Mouse (Mus musculus) hindbrain, postnatal 0 days (tissue): ENCODE data around the gene Gng12. TPM values are rescaled to one million over a fixed set of nuclear protein-coding genes. Genes with fewer than 3 reads are reported as not detected.

Source experiments
- ATAC-seq: fragments of 200-750 bp; cut with Nextera tagmentation; 2 replicates; pipeline ENCODE4 v1.8.0; 2017; ENCODE audit warnings: mild to moderate bottlenecking, moderate TSS enrichment, moderate library complexity
- DNase-seq: peaks from one replicate; pipeline ENCODE4 v3.0.0-alpha.2; 2015; ENCODE audit warnings: low spot score
- H3K27ac ChIP-seq: fragments of 300-500 bp; sonication (generic); 2 replicates; pipeline ENCODE4 v1.5.1; 2014; ENCODE audit warnings: mild to moderate bottlenecking
- H3K27me3 ChIP-seq: fragments of 300-500 bp; sonication (generic); 2 replicates; pipeline ENCODE4 v1.6.1; 2014; ENCODE audit warnings: low read length, mixed read lengths; ENCODE audit not compliant: insufficient read depth
- H3K36me3 ChIP-seq: fragments of 300-500 bp; sonication (generic); 2 replicates; pipeline ENCODE4 v1.6.1; 2014; ENCODE audit warnings: low read length, mixed read lengths; ENCODE audit not compliant: insufficient read depth
- H3K4me1 ChIP-seq: fragments of 300-500 bp; sonication (generic); 2 replicates; pipeline ENCODE4 v1.6.1; 2014; ENCODE audit warnings: antibody characterized with exemption, low read length, mixed read lengths; ENCODE audit not compliant: insufficient read depth
- H3K4me2 ChIP-seq: fragments of 300-500 bp; sonication (generic); 2 replicates; pipeline ENCODE4 v1.6.1; 2014; ENCODE audit warnings: low read depth, mild to moderate bottlenecking, low read length, moderate library complexity, mixed read lengths
- H3K4me3 ChIP-seq: fragments of 300-500 bp; sonication (generic); 2 replicates; pipeline ENCODE4 v1.5.1; 2014; ENCODE audit warnings: low read length
- H3K9ac ChIP-seq: fragments of 300-500 bp; sonication (generic); replicated peaks from 2 replicates; pipeline ENCODE4 v1.6.1; 2014; ENCODE audit warnings: mild to moderate bottlenecking, low read length, moderate library complexity, mixed read lengths
- H3K9me3 ChIP-seq: fragments of 300-500 bp; sonication (generic); 2 replicates; pipeline ENCODE4 v1.6.1; 2016; ENCODE audit warnings: low read length, mixed read lengths
- CTCF ChIP-seq: IDR thresholded peaks from 2 replicates; pipeline ENCODE4 v1.5.1; 2016; ENCODE audit warnings: antibody characterized with exemption, control low read depth, low read depth
- WGBS: fragments of 180-500 bp; shearing (Covaris S2); extraction: QIAGEN DNeasy Blood & Tissue Kit; methylation state at CpG from one replicate; pipeline ENCODE4 v1.1.7; 2014; 5-methylcytosine and 5-hydroxymethylcytosine counted together
- polyA plus RNA-seq: library from polyadenylated mRNA; unstranded; fragments of >200 nt; fragmentation: Nextera tagmentation; extraction: Ambion mirVana; gene quantifications from 2 replicates; pipeline ENCODE4 v1.2.1, GENCODE M21; 2015
- total RNA-seq: library from RNA; depleted of rRNA; stranded (reverse); fragments of >200 nt; gene quantifications from 2 replicates; pipeline ENCODE4 v1.2.3, GENCODE M21; 2014

Gng12 gene
- total and polyA plus RNA-seq, 2 experiments from 2014 or later = 43.5 to 91.4 TPM

- ATAC-seq (no peak), DNase-seq (no peak)
- no peaks in the 10 kb centered on the region for H3K27me3 ChIP-seq
- no peaks in the 10 kb centered on the region for H3K9me3 ChIP-seq
- H3K4me1 ChIP-seq = peaks cover 4% of the 10 kb centered on the region
- H3K36me3 ChIP-seq = no peaks in the 10 kb centered on the region
- no peak for TF ChIP-seq CTCF
- no peak overlapping the region for H3K27ac ChIP-seq
- no peak overlapping the region for H3K4me2 ChIP-seq
- H3K4me3 ChIP-seq = no peak overlapping the region
- 29% methylated on average over 6 of the region's 6 CpGs for WGBS
- no peak overlapping the region for H3K9ac ChIP-seq
These were observed 47.4 kb downstream of the Gng12 start for GRCm38 (mm10) chr6:66943367-66944189.

- H3K4me1 ChIP-seq = peaks cover 4% of the 10 kb centered on the region
- no peak overlapping the region for H3K4me2 ChIP-seq
- H3K36me3 ChIP-seq = no peaks in the 10 kb centered on the region
- 84% methylated on average over 12 of the region's 12 CpGs for WGBS
- no peak overlapping the region for H3K4me3 ChIP-seq
- H3K9me3 ChIP-seq = no peaks in the 10 kb centered on the region
- no peak for DNase-seq
- ATAC-seq = no peak
- H3K27ac ChIP-seq = no peak overlapping the region
- H3K9ac ChIP-seq = no peak overlapping the region
- no peak for TF ChIP-seq CTCF
- H3K27me3 ChIP-seq = no peaks in the 10 kb centered on the region
These were observed 48.2 kb downstream of the Gng12 start for GRCm38 (mm10) chr6:66944190-66945003.

- H3K9me3 ChIP-seq = no peaks in the 10 kb centered on the region
- H3K9ac ChIP-seq = no peak overlapping the region
- H3K27me3 ChIP-seq = no peaks in the 10 kb centered on the region
- DNase-seq = no peak
- no peak overlapping the region for H3K27ac ChIP-seq
- H3K36me3 ChIP-seq = no peaks in the 10 kb centered on the region
- no peak for TF ChIP-seq CTCF
- H3K4me3 ChIP-seq = no peak overlapping the region
- WGBS = 70% methylated on average over 5 of the region's 5 CpGs
- ATAC-seq = no peak
- H3K4me2 ChIP-seq = no peak overlapping the region
- H3K4me1 ChIP-seq = no peaks in the 10 kb centered on the region; the same call in 1 of the 2 replicates
These were observed 48.8 kb downstream of the Gng12 start for GRCm38 (mm10) chr6:66945004-66945356.

GRCm38 (mm10) chr6:66948111-66948510 lies 51.9 kb downstream of the Gng12 start:
- no peak overlapping the region for H3K4me3 ChIP-seq
- no peaks in the 10 kb centered on the region for H3K36me3 ChIP-seq
- 92% methylated on average over 3 of the region's 3 CpGs for WGBS
- no peak overlapping the region for H3K27ac ChIP-seq
- TF ChIP-seq CTCF = no peak
- no peak for ATAC-seq
- H3K27me3 ChIP-seq = no peaks in the 10 kb centered on the region
- H3K9me3 ChIP-seq = no peaks in the 10 kb centered on the region
- no peak overlapping the region for H3K9ac ChIP-seq
- no peak overlapping the region for H3K4me2 ChIP-seq
- DNase-seq = no peak
- no peaks in the 10 kb centered on the region; the same call in 1 of the 2 replicates for H3K4me1 ChIP-seq

- no peaks in the 10 kb centered on the region for H3K4me1 ChIP-seq
- H3K36me3 ChIP-seq = no peaks in the 10 kb centered on the region
- DNase-seq = no peak
- H3K27ac ChIP-seq = no peak overlapping the region
- H3K9me3 ChIP-seq = no peaks in the 10 kb centered on the region
- no peak overlapping the region for H3K4me2 ChIP-seq
- WGBS = 83% methylated on average over 3 of the region's 3 CpGs
- H3K27me3 ChIP-seq = no peaks in the 10 kb centered on the region
- no peak overlapping the region for H3K9ac ChIP-seq
- no peak for ATAC-seq
- H3K4me3 ChIP-seq = no peak overlapping the region
- TF ChIP-seq CTCF = no peak
These were observed 52.7 kb downstream of the Gng12 start for GRCm38 (mm10) chr6:66948848-66949247.

GRCm38 (mm10) chr6:66951726-66952418 lies 55.7 kb downstream of the Gng12 start:
- Histone ChIP-seq H3K27me3 (no peaks in the 10 kb centered on the region), H3K4me3 (no peak overlapping the region), H3K4me2 (no peak overlapping the region), H3K36me3 (no peaks in the 10 kb centered on the region), H3K9ac (no peak overlapping the region), H3K9me3 (no peaks in the 10 kb centered on the region), H3K4me1 (no peaks in the 10 kb centered on the region), H3K27ac (no peak overlapping the region)
- ATAC-seq (no peak), DNase-seq (no peak)
- no peak for TF ChIP-seq CTCF
- WGBS = 85% methylated on average over 5 of the region's 5 CpGs
